Mouse (Mus musculus): Measurements from ENCODE around the gene Galnt10. TPM values are rescaled to one million over a fixed set of nuclear protein-coding genes. Genes with fewer than 3 reads are reported as not detected.

Galnt10 gene
- polyA plus RNA-seq, 1 experiment from 2014 or later: 13.3 TPM

- Histone ChIP-seq H3K27me3 (replicated peaks; ENCODE audit: control insufficient read depth, insufficient read depth, low read length) (no peaks in the 10 kb centered on the region), H3K4me2 (ENCODE audit: low read length) (no peak overlapping the region), H3K27ac (ENCODE audit: low read length) (no peak overlapping the region), H3K9ac (replicated peaks; ENCODE audit: low read depth, low read length) (no peak overlapping the region), H3K4me1 (replicated peaks; ENCODE audit: control insufficient read depth, insufficient read depth, low read length) (peaks cover 7% of the 10 kb centered on the region; the same call in 1 of the 2 replicates), H3K4me3 (replicated peaks; ENCODE audit: low read length) (no peak overlapping the region), H3K9me3 (ENCODE audit: control insufficient read depth, low read length) (no peaks in the 10 kb centered on the region), H3K36me3 (ENCODE audit: control insufficient read depth, insufficient read depth) (no peaks in the 10 kb centered on the region)
- 86% methylated on average over 9 of the region's 9 CpGs for WGBS
- ATAC-seq: no peak
Observed at GRCm38 (mm10) chr11:57758621-57759020, 113.4 kb downstream of the Galnt10 start.

- Histone ChIP-seq H3K9ac (replicated peaks; ENCODE audit: low read depth, low read length) (no peak overlapping the region), H3K27ac (ENCODE audit: low read length) (no peak overlapping the region), H3K4me3 (replicated peaks; ENCODE audit: low read length) (no peak overlapping the region), H3K9me3 (ENCODE audit: control insufficient read depth, low read length) (no peaks in the 10 kb centered on the region), H3K4me1 (replicated peaks; ENCODE audit: control insufficient read depth, insufficient read depth, low read length) (0 out of 2 replicates have a peak, but pooled peaks cover 4% of the 10 kb centered on the region), H3K4me2 (ENCODE audit: low read length) (no peak overlapping the region), H3K27me3 (replicated peaks; ENCODE audit: control insufficient read depth, insufficient read depth, low read length) (no peaks in the 10 kb centered on the region; the same call in 1 of the 2 replicates), H3K36me3 (ENCODE audit: control insufficient read depth, insufficient read depth) (no peaks in the 10 kb centered on the region)
- ATAC-seq: peak; percentile 31; the same call in 1 of the 2 replicates
- 4% methylated on average over 14 of the region's 14 CpGs for WGBS
Observed at GRCm38 (mm10) chr11:57760509-57761058, 115.3 kb downstream of the Galnt10 start.

GRCm38 (mm10) chr11:57761347-57761746 is 116.1 kb downstream of the Galnt10 start:
- no peaks in the 10 kb centered on the region for H3K36me3 ChIP-seq (ENCODE audit: control insufficient read depth, insufficient read depth)
- WGBS: 92% methylated on average over 4 of the region's 4 CpGs
- no peak for ATAC-seq

GRCm38 (mm10) chr11:57764124-57764523 is 118.9 kb downstream of the Galnt10 start:
- Histone ChIP-seq H3K36me3 (ENCODE audit: control insufficient read depth, insufficient read depth) (no peaks in the 10 kb centered on the region), H3K4me2 (ENCODE audit: low read length) (no peak overlapping the region), H3K9me3 (ENCODE audit: control insufficient read depth, low read length) (no peaks in the 10 kb centered on the region), H3K4me1 (replicated peaks; ENCODE audit: control insufficient read depth, insufficient read depth, low read length) (0 out of 2 replicates have a peak, but pooled peaks cover 4% of the 10 kb centered on the region), H3K4me3 (replicated peaks; ENCODE audit: low read length) (no peak overlapping the region), H3K27ac (ENCODE audit: low read length) (no peak overlapping the region), H3K9ac (replicated peaks; ENCODE audit: low read depth, low read length) (no peak overlapping the region), H3K27me3 (replicated peaks; ENCODE audit: control insufficient read depth, insufficient read depth, low read length) (peaks cover 6% of the 10 kb centered on the region)
- WGBS: 84% methylated on average over 3 of the region's 3 CpGs
- ATAC-seq: no peak

More at GRCm38 (mm10) chr11:57761347-57761746, 116.1 kb downstream of the Galnt10 start:
- Histone ChIP-seq H3K4me2 (ENCODE audit: low read length) (no peak overlapping the region), H3K9ac (replicated peaks; ENCODE audit: low read depth, low read length) (no peak overlapping the region), H3K4me3 (replicated peaks; ENCODE audit: low read length) (no peak overlapping the region), H3K4me1 (replicated peaks; ENCODE audit: control insufficient read depth, insufficient read depth, low read length) (0 out of 2 replicates have a peak, but pooled peaks cover 4% of the 10 kb centered on the region), H3K27me3 (replicated peaks; ENCODE audit: control insufficient read depth, insufficient read depth, low read length) (no peaks in the 10 kb centered on the region; the same call in none of the 2 replicates), H3K27ac (ENCODE audit: low read length) (no peak overlapping the region), H3K9me3 (ENCODE audit: control insufficient read depth, low read length) (no peaks in the 10 kb centered on the region)

GRCm38 (mm10) chr11:57766617-57767016 is 121.4 kb downstream of the Galnt10 start:
- Histone ChIP-seq H3K27me3 (replicated peaks; ENCODE audit: control insufficient read depth, insufficient read depth, low read length) (peaks cover 26% of the 10 kb centered on the region), H3K36me3 (ENCODE audit: control insufficient read depth, insufficient read depth) (no peaks in the 10 kb centered on the region), H3K27ac (ENCODE audit: low read length) (no peak overlapping the region), H3K4me2 (ENCODE audit: low read length) (no peak overlapping the region), H3K9ac (replicated peaks; ENCODE audit: low read depth, low read length) (no peak overlapping the region), H3K9me3 (ENCODE audit: control insufficient read depth, low read length) (no peaks in the 10 kb centered on the region), H3K4me3 (replicated peaks; ENCODE audit: low read length) (no peak overlapping the region), H3K4me1 (replicated peaks; ENCODE audit: control insufficient read depth, insufficient read depth, low read length) (no peaks in the 10 kb centered on the region)
- no peak for ATAC-seq
- 48% methylated on average over 12 of the region's 12 CpGs for WGBS

GRCm38 (mm10) chr11:57767171-57767570 is 121.9 kb downstream of the Galnt10 start:
- no peak for ATAC-seq
- no peaks in the 10 kb centered on the region for H3K4me1 ChIP-seq (replicated peaks; ENCODE audit: control insufficient read depth, insufficient read depth, low read length)

GRCm38 (mm10) chr11:57770776-57771175 is 125.5 kb downstream of the Galnt10 start:
- Histone ChIP-seq H3K9ac (replicated peaks; ENCODE audit: low read depth, low read length) (no peak overlapping the region), H3K27ac (ENCODE audit: low read length) (no peak overlapping the region), H3K4me3 (replicated peaks; ENCODE audit: low read length) (no peak overlapping the region), H3K4me1 (replicated peaks; ENCODE audit: control insufficient read depth, insufficient read depth, low read length) (peaks cover 16% of the 10 kb centered on the region), H3K9me3 (ENCODE audit: control insufficient read depth, low read length) (no peaks in the 10 kb centered on the region), H3K27me3 (replicated peaks; ENCODE audit: control insufficient read depth, insufficient read depth, low read length) (peaks cover 48% of the 10 kb centered on the region), H3K36me3 (ENCODE audit: control insufficient read depth, insufficient read depth) (no peaks in the 10 kb centered on the region), H3K4me2 (ENCODE audit: low read length) (no peak overlapping the region)
- WGBS: 86% methylated on average over 5 of the region's 5 CpGs
- no peak for ATAC-seq

More at GRCm38 (mm10) chr11:57767171-57767570, 121.9 kb downstream of the Galnt10 start:
- 15% methylated on average over 6 of the region's 6 CpGs for WGBS
- H3K4me3 ChIP-seq (replicated peaks; ENCODE audit: low read length): no peak overlapping the region
- H3K27ac ChIP-seq (ENCODE audit: low read length): no peak overlapping the region
- H3K36me3 ChIP-seq (ENCODE audit: control insufficient read depth, insufficient read depth): no peaks in the 10 kb centered on the region
- H3K9me3 ChIP-seq (ENCODE audit: control insufficient read depth, low read length): no peaks in the 10 kb centered on the region
- H3K27me3 ChIP-seq (replicated peaks; ENCODE audit: control insufficient read depth, insufficient read depth, low read length): peaks cover 31% of the 10 kb centered on the region
- H3K4me2 ChIP-seq (ENCODE audit: low read length): no peak overlapping the region
- no peak overlapping the region for H3K9ac ChIP-seq (replicated peaks; ENCODE audit: low read depth, low read length)

- Histone ChIP-seq H3K36me3 (ENCODE audit: control insufficient read depth, insufficient read depth) (no peaks in the 10 kb centered on the region), H3K4me3 (replicated peaks; ENCODE audit: low read length) (no peak overlapping the region), H3K9ac (replicated peaks; ENCODE audit: low read depth, low read length) (no peak overlapping the region), H3K4me2 (ENCODE audit: low read length) (no peak overlapping the region), H3K27ac (ENCODE audit: low read length) (no peak overlapping the region), H3K9me3 (ENCODE audit: control insufficient read depth, low read length) (no peaks in the 10 kb centered on the region), H3K27me3 (replicated peaks; ENCODE audit: control insufficient read depth, insufficient read depth, low read length) (peaks cover 57% of the 10 kb centered on the region), H3K4me1 (replicated peaks; ENCODE audit: control insufficient read depth, insufficient read depth, low read length) (peaks cover 16% of the 10 kb centered on the region)
- ATAC-seq: no peak
- WGBS: 87% methylated on average over 8 of the region's 8 CpGs
Observed at GRCm38 (mm10) chr11:57771676-57772075, 126.4 kb downstream of the Galnt10 start.

GRCm38 (mm10) chr11:57773479-57773878 is 128.2 kb downstream of the Galnt10 start:
- Histone ChIP-seq H3K9ac (replicated peaks; ENCODE audit: low read depth, low read length) (no peak overlapping the region), H3K27me3 (replicated peaks; ENCODE audit: control insufficient read depth, insufficient read depth, low read length) (peaks cover 65% of the 10 kb centered on the region), H3K9me3 (ENCODE audit: control insufficient read depth, low read length) (no peaks in the 10 kb centered on the region), H3K27ac (ENCODE audit: low read length) (peak overlapping the region; percentile 14; the same call in 1 of the 2 replicates), H3K36me3 (ENCODE audit: control insufficient read depth, insufficient read depth) (no peaks in the 10 kb centered on the region), H3K4me3 (replicated peaks; ENCODE audit: low read length) (no peak overlapping the region), H3K4me2 (ENCODE audit: low read length) (peak overlapping the region; percentile 11; the same call in 1 of the 2 replicates), H3K4me1 (replicated peaks; ENCODE audit: control insufficient read depth, insufficient read depth, low read length) (peaks cover 16% of the 10 kb centered on the region)
- WGBS: 5% methylated on average over 13 of the region's 13 CpGs
- ATAC-seq: peak; percentile 29
